Mouse (Mus musculus) hindbrain, postnatal 0 days (tissue): Measurements from ENCODE around the gene Osbpl5. TPM values are rescaled to one million over a fixed set of nuclear protein-coding genes. Genes with fewer than 3 reads are reported as not detected.
A peak's percentile ranks its signal among the peaks of the same experiment; 100 is the strongest.

Experiments
- ATAC-seq: fragments of 200-750 bp; cut with Nextera tagmentation; 2 replicates; pipeline ENCODE4 v1.8.0; 2017; ENCODE audit warnings: mild to moderate bottlenecking, moderate TSS enrichment, moderate library complexity
- DNase-seq: peaks from one replicate; pipeline ENCODE4 v3.0.0-alpha.2; 2015; ENCODE audit warnings: low spot score
- H3K27ac ChIP-seq: fragments of 300-500 bp; sonication (generic); 2 replicates; pipeline ENCODE4 v1.5.1; 2014; ENCODE audit warnings: mild to moderate bottlenecking
- H3K27me3 ChIP-seq: fragments of 300-500 bp; sonication (generic); 2 replicates; pipeline ENCODE4 v1.6.1; 2014; ENCODE audit warnings: low read length, mixed read lengths; ENCODE audit not compliant: insufficient read depth
- H3K36me3 ChIP-seq: fragments of 300-500 bp; sonication (generic); 2 replicates; pipeline ENCODE4 v1.6.1; 2014; ENCODE audit warnings: low read length, mixed read lengths; ENCODE audit not compliant: insufficient read depth
- H3K4me1 ChIP-seq: fragments of 300-500 bp; sonication (generic); 2 replicates; pipeline ENCODE4 v1.6.1; 2014; ENCODE audit warnings: antibody characterized with exemption, low read length, mixed read lengths; ENCODE audit not compliant: insufficient read depth
- H3K4me2 ChIP-seq: fragments of 300-500 bp; sonication (generic); 2 replicates; pipeline ENCODE4 v1.6.1; 2014; ENCODE audit warnings: low read depth, mild to moderate bottlenecking, low read length, moderate library complexity, mixed read lengths
- H3K4me3 ChIP-seq: fragments of 300-500 bp; sonication (generic); 2 replicates; pipeline ENCODE4 v1.5.1; 2014; ENCODE audit warnings: low read length
- H3K9ac ChIP-seq: fragments of 300-500 bp; sonication (generic); replicated peaks from 2 replicates; pipeline ENCODE4 v1.6.1; 2014; ENCODE audit warnings: mild to moderate bottlenecking, low read length, moderate library complexity, mixed read lengths
- H3K9me3 ChIP-seq: fragments of 300-500 bp; sonication (generic); 2 replicates; pipeline ENCODE4 v1.6.1; 2016; ENCODE audit warnings: low read length, mixed read lengths
- CTCF ChIP-seq: IDR thresholded peaks from 2 replicates; pipeline ENCODE4 v1.5.1; 2016; ENCODE audit warnings: antibody characterized with exemption, control low read depth, low read depth
- WGBS: fragments of 180-500 bp; shearing (Covaris S2); extraction: QIAGEN DNeasy Blood & Tissue Kit; methylation state at CpG from one replicate; pipeline ENCODE4 v1.1.7; 2014; 5-methylcytosine and 5-hydroxymethylcytosine counted together
- polyA plus RNA-seq: library from polyadenylated mRNA; unstranded; fragments of >200 nt; fragmentation: Nextera tagmentation; extraction: Ambion mirVana; gene quantifications from 2 replicates; pipeline ENCODE4 v1.2.1, GENCODE M21; 2015
- total RNA-seq: library from RNA; depleted of rRNA; stranded (reverse); fragments of >200 nt; gene quantifications from 2 replicates; pipeline ENCODE4 v1.2.3, GENCODE M21; 2014

Gene Osbpl5
- total and polyA plus RNA-seq, 2 experiments from 2014 or later = 27.6 to 59.9 TPM

GRCm38 (mm10) chr7:143748041-143748868, 8.5 kb downstream of the Osbpl5 start:
- H3K4me2 ChIP-seq = peak overlapping the region; percentile 45
- no peak overlapping the region for H3K9ac ChIP-seq
- peak overlapping the region; percentile 7; the same call in 1 of the 2 replicates for H3K4me3 ChIP-seq
- no peaks in the 10 kb centered on the region for H3K4me1 ChIP-seq
- peak; percentile 96 for DNase-seq
- peak overlapping the region; percentile 62 for H3K27ac ChIP-seq
- H3K27me3 ChIP-seq = no peaks in the 10 kb centered on the region
- peak; percentile 97 for TF ChIP-seq CTCF
- H3K9me3 ChIP-seq = no peaks in the 10 kb centered on the region
- peak; percentile 93 for ATAC-seq
- 2% methylated on average over 16 of the region's 16 CpGs for WGBS
- no peaks in the 10 kb centered on the region for H3K36me3 ChIP-seq

DNA sequence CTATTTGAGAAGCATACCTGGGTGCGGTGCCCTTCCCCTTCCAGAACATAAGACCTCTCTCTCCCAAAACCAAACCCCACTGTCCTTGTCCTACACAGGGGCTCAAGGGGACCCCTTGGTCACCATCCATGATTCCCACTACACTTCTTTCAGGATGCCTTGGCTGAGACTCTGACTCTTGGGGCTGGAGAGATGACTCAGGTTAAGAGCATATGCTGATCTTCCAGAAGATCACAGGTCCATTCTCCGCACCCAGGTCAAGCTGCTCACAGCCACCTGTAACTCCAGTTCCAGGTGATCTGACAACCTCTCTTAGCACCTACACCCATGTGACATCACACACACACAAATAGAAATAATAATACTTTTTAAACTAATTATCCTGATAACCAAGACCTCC, 16.1 kb downstream of the Osbpl5 start:
- DNase-seq (peak; percentile 26), ATAC-seq (no peak; the same call in 1 of the 2 replicates)
- H3K9ac ChIP-seq = peak overlapping the region; percentile 78
- H3K4me1 ChIP-seq = peaks cover 23% of the 10 kb centered on the region
- H3K36me3 ChIP-seq = no peaks in the 10 kb centered on the region
- no peaks in the 10 kb centered on the region for H3K27me3 ChIP-seq
- peak overlapping the region; percentile 67 for H3K4me2 ChIP-seq
- peak overlapping the region; percentile 62 for H3K4me3 ChIP-seq
- TF ChIP-seq CTCF = no peak
- H3K27ac ChIP-seq = peak overlapping the region; percentile 74; the same call in 1 of the 2 replicates
- WGBS = 33% methylated on average over 2 of the region's 2 CpGs
- no peaks in the 10 kb centered on the region for H3K9me3 ChIP-seq

- Histone ChIP-seq H3K9ac (peak overlapping the region; percentile 78), H3K4me1 (peaks cover 23% of the 10 kb centered on the region), H3K4me3 (peak overlapping the region; percentile 62), H3K27me3 (no peaks in the 10 kb centered on the region), H3K4me2 (peak overlapping the region; percentile 67), H3K36me3 (no peaks in the 10 kb centered on the region), H3K27ac (peak overlapping the region; percentile 74), H3K9me3 (no peaks in the 10 kb centered on the region)
- TF ChIP-seq CTCF = no peak
- peak; percentile 86 for DNase-seq
- WGBS = 1% methylated on average over 37 of the region's 38 CpGs
- ATAC-seq = peak; percentile 91
Observed at GRCm38 (mm10) chr7:143739511-143740461, 17.0 kb downstream of the Osbpl5 start.

DNA sequence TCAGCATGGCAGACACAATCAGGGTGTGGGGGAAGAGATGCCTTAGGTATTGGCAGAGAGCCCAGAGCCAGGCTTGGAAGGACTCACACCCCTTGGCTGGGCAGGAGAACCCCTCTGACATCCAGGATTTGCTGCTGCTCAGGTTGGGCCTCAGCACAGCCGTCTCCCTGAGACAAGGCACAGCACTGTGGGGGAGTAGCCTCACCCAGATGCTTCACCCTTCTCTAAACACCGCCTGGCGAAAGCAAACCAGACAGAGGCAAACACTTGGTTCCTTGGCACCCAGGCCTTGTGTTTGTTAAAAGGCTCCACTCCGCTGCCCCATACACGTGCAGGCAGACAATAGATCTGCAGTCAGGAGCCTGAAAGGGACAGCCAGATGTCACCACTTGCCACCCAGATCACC, 18.2 kb downstream of the Osbpl5 start:
- ATAC-seq (0 out of 2 replicates have a peak, but pooled peaks have one; percentile 24), DNase-seq (peak; percentile 70)
- H3K4me3 ChIP-seq = peak overlapping the region; percentile 62
- TF ChIP-seq CTCF = no peak
- no peaks in the 10 kb centered on the region for H3K36me3 ChIP-seq
- no peaks in the 10 kb centered on the region for H3K9me3 ChIP-seq
- WGBS = 10% methylated on average over 5 of the region's 5 CpGs
- H3K9ac ChIP-seq = peak overlapping the region; percentile 78
- peaks cover 23% of the 10 kb centered on the region for H3K4me1 ChIP-seq
- peak overlapping the region; percentile 67 for H3K4me2 ChIP-seq
- peak overlapping the region; percentile 74 for H3K27ac ChIP-seq
- no peaks in the 10 kb centered on the region for H3K27me3 ChIP-seq

- ATAC-seq = peak; percentile 27; the same call in 1 of the 2 replicates
- no peak for TF ChIP-seq CTCF
Observed at GRCm38 (mm10) chr7:143738194-143738593, 18.6 kb downstream of the Osbpl5 start.

GRCm38 (mm10) chr7:143733746-143734145, 23.0 kb downstream of the Osbpl5 start:
- H3K27me3 ChIP-seq = no peaks in the 10 kb centered on the region
- no peaks in the 10 kb centered on the region for H3K36me3 ChIP-seq
- H3K4me2 ChIP-seq = no peak overlapping the region
- no peak for DNase-seq
- no peak overlapping the region for H3K27ac ChIP-seq
- WGBS = 86% methylated on average over 4 of the region's 4 CpGs
- no peak overlapping the region for H3K4me3 ChIP-seq
- no peaks in the 10 kb centered on the region for H3K9me3 ChIP-seq
- ATAC-seq = no peak
- H3K9ac ChIP-seq = no peak overlapping the region
- peaks cover 10% of the 10 kb centered on the region for H3K4me1 ChIP-seq
- TF ChIP-seq CTCF = no peak

More at GRCm38 (mm10) chr7:143738194-143738593, 18.6 kb downstream of the Osbpl5 start:
- peak overlapping the region; percentile 74 for H3K27ac ChIP-seq
- peaks cover 23% of the 10 kb centered on the region for H3K4me1 ChIP-seq
- peak overlapping the region; percentile 62 for H3K4me3 ChIP-seq
- H3K4me2 ChIP-seq = peak overlapping the region; percentile 67
- no peak for DNase-seq
- H3K27me3 ChIP-seq = no peaks in the 10 kb centered on the region
- peak overlapping the region; percentile 78 for H3K9ac ChIP-seq
- no peaks in the 10 kb centered on the region for H3K36me3 ChIP-seq
- 57% methylated on average over 6 of the region's 6 CpGs for WGBS
- H3K9me3 ChIP-seq = no peaks in the 10 kb centered on the region
